Mouse (Mus musculus) heart, embryonic 12.5 days (tissue): ENCODE data around the gene Gm11487. TPM values are rescaled to one million over a fixed set of nuclear protein-coding genes. Genes with fewer than 3 reads are reported as not detected.
"Not testable (repeated sequence)": the region's sequence is repeated elsewhere in the genome, so short reads cannot be mapped to it uniquely, and the experiment has no call there.

Experiments used
- ATAC-seq: fragments of 200-750 bp; cut with Nextera tagmentation; 2 replicates; pipeline ENCODE4 v1.8.0; 2017; ENCODE audit warnings: moderate TSS enrichment, moderate library complexity; ENCODE audit not compliant: insufficient number of reproducible peaks, low FRiP score
- H3K27ac ChIP-seq: fragments of 300-500 bp; sonication (generic); 2 replicates; pipeline ENCODE4 v1.5.1; 2016; ENCODE audit warnings: mild to moderate bottlenecking, moderate library complexity; ENCODE audit not compliant: poor library complexity, severe bottlenecking
- H3K27me3 ChIP-seq: fragments of 300-500 bp; sonication (generic); replicated peaks from 2 replicates; pipeline ENCODE4 v1.6.1; 2016; ENCODE audit warnings: mild to moderate bottlenecking, moderate library complexity
- H3K36me3 ChIP-seq: fragments of 300-500 bp; sonication (generic); 2 replicates; pipeline ENCODE4 v1.6.1; 2016; ENCODE audit warnings: mild to moderate bottlenecking, moderate library complexity
- H3K4me1 ChIP-seq: fragments of 300-500 bp; sonication (generic); replicated peaks from 2 replicates; pipeline ENCODE4 v1.6.1; 2016; ENCODE audit warnings: mild to moderate bottlenecking
- H3K4me2 ChIP-seq: fragments of 300-500 bp; sonication (generic); 2 replicates; pipeline ENCODE4 v1.6.1; 2016; ENCODE audit warnings: mild to moderate bottlenecking, moderate library complexity
- H3K4me3 ChIP-seq: fragments of 300-500 bp; sonication (generic); 2 replicates; pipeline ENCODE4 v1.5.1; 2016; ENCODE audit warnings: mild to moderate bottlenecking
- H3K9ac ChIP-seq: fragments of 300-500 bp; sonication (generic); 2 replicates; pipeline ENCODE4 v1.6.1; 2016; ENCODE audit warnings: mild to moderate bottlenecking, moderate library complexity
- H3K9me3 ChIP-seq: fragments of 300-500 bp; sonication (generic); replicated peaks from 2 replicates; pipeline ENCODE4 v1.6.1; 2016; ENCODE audit warnings: mild to moderate bottlenecking, moderate library complexity
- WGBS: fragments of 180-500 bp; shearing (Covaris S2); methylation state at CpG from one replicate; pipeline ENCODE4 v1.1.7; 2016; 5-methylcytosine and 5-hydroxymethylcytosine counted together
- polyA plus RNA-seq: library from polyadenylated mRNA; unstranded; fragments of >200 nt; fragmentation: Nextera tagmentation; extraction: Ambion mirVana; gene quantifications from 2 replicates; pipeline ENCODE4 v1.2.1, GENCODE M21; 2016

Gm11487 gene
- polyA plus RNA-seq: not detected in 2 replicates

DNA sequence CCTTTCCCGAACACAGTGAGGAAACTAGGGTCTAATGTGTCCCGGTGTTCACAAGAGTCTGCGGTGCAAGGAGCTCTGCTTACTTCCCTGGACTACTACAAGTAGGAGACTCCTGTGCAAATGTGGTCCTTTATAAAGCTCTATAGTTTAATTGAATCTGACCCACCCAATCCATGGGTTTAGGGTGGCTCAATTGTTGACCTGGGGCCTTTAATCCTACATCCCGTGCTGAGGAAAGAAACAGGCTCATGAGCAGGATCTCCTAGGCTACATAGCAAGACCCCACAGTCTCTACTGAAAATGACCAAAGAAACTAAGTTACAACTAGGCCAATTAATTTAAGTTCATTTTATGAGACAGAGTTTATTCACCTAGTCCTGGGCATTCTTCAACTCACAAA is at the start of gene Gm11487:
Gene Gm11487 (minus strand): TSS at position 101 of the 400 bp plus-strand sequence.
- H3K4me3 ChIP-seq, H3K27ac ChIP-seq, H3K4me2 ChIP-seq, H3K27me3 ChIP-seq, H3K4me1 ChIP-seq, H3K9me3 ChIP-seq, ATAC-seq, H3K9ac ChIP-seq, H3K36me3 ChIP-seq: not testable (repeated sequence)
- 82% methylated on average over 4 of the region's 4 CpGs for WGBS

DNA sequence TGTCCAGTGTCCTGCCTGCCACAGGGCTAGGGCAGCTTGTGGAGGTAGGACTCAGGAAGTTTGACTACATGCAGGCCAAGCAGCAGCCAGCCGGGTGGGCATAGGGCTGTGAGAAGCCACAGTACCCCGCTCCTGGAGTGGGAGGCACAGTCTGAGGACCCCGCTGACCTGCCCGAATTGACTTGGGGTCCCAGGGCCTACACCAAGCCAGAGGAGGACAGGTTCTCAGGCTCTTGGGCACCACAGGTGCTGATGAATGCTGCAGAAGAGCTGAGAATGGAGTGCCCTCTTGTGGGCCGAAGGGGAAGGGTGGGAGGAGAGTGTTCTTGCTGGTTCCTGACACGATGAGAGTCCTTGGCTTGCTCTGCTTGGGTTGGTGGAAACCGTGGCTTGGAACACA is 39.8 kb upstream of the Gm11487 start:
- H3K27ac ChIP-seq: no peak overlapping the region
- H3K9ac ChIP-seq: no peak overlapping the region
- H3K36me3 ChIP-seq: no peaks in the 10 kb centered on the region
- 51% methylated on average over 7 of the region's 7 CpGs for WGBS
- H3K4me3 ChIP-seq: no peak overlapping the region
- H3K27me3 ChIP-seq: no peaks in the 10 kb centered on the region
- no peaks in the 10 kb centered on the region for H3K9me3 ChIP-seq
- no peak overlapping the region for H3K4me2 ChIP-seq
- ATAC-seq: no peak
- H3K4me1 ChIP-seq: no peaks in the 10 kb centered on the region

DNA sequence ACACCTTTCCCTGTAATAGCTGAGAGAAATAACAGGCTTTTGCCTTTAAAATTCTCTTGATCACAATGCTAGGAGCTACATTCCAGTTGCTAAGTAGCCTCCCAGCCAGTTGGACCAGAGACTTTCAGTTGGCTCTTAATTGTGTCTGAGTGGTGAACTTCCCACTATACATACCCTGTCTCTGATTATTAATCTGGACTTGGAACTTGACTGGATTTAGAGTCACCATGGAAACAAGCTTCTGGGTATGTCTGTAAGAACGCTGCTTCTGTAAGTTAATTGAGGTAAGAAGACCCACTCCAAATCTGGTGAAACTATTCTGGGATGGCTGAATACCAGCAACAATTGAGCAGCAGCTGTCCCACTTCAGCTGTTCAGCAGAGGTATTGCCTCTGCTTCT is 37.7 kb upstream of the Gm11487 start:
- Histone ChIP-seq H3K36me3 (no peaks in the 10 kb centered on the region), H3K9me3 (no peaks in the 10 kb centered on the region), H3K27ac (no peak overlapping the region), H3K4me1 (no peaks in the 10 kb centered on the region), H3K4me2 (no peak overlapping the region), H3K9ac (no peak overlapping the region), H3K4me3 (no peak overlapping the region), H3K27me3 (no peaks in the 10 kb centered on the region)
- WGBS: 68% methylated on average over 1 of the region's 1 CpGs
- no peak for ATAC-seq

DNA sequence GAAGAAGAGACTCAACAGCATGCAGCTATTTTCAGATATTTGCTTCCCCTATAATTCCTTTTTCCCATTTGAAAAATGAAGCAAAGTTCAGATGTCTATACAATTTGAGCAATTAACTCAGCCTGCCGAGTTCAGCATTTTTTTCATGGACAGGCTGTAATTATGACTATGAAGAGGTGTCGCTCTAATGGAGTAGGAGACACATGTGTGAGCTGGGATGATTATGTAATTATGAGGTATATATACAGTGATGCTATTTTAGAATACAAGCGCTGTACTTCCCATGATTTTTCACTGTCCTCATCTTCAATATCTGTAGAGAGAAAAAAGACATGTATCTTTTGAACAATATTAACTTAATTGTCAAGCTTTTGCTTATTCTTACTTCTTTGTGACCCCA is 21.0 kb upstream of the Gm11487 start:
- ATAC-seq: no peak

DNA sequence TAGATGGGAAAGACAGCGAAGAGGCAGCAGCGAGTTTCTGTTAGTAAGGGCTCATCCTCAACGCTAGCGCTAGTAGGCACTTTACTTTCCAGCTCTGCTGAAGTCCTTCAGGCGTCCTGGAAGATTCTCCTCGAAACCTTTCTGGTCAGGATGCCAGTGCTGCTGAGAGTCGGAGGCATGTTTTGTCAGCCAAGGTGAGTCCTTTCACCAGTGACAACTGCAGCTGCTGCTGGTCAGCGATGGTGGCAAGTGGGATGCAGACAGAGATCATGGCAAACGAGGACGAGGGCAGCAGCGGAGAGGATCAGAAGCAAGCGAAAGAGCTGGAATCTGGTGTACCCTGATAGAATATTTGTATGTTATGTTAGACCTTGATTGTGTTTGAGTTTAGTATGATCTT is 18.2 kb upstream of the Gm11487 start:
- ATAC-seq: no peak
- Histone ChIP-seq H3K27ac (no peak overlapping the region), H3K9me3 (no peaks in the 10 kb centered on the region), H3K27me3 (no peaks in the 10 kb centered on the region), H3K9ac (no peak overlapping the region), H3K4me2 (no peak overlapping the region), H3K36me3 (no peaks in the 10 kb centered on the region), H3K4me3 (no peak overlapping the region), H3K4me1 (no peaks in the 10 kb centered on the region)
- 88% methylated on average over 12 of the region's 12 CpGs for WGBS

More for the DNA sequence above, 21.0 kb upstream of the Gm11487 start:
- no peak overlapping the region for H3K4me2 ChIP-seq
- H3K4me3 ChIP-seq: no peak overlapping the region
- no peak overlapping the region for H3K9ac ChIP-seq
- no peaks in the 10 kb centered on the region for H3K27me3 ChIP-seq
- no peaks in the 10 kb centered on the region for H3K4me1 ChIP-seq
- no peaks in the 10 kb centered on the region for H3K9me3 ChIP-seq
- no peaks in the 10 kb centered on the region for H3K36me3 ChIP-seq
- no peak overlapping the region for H3K27ac ChIP-seq
- WGBS: 70% methylated on average over 3 of the region's 3 CpGs

DNA sequence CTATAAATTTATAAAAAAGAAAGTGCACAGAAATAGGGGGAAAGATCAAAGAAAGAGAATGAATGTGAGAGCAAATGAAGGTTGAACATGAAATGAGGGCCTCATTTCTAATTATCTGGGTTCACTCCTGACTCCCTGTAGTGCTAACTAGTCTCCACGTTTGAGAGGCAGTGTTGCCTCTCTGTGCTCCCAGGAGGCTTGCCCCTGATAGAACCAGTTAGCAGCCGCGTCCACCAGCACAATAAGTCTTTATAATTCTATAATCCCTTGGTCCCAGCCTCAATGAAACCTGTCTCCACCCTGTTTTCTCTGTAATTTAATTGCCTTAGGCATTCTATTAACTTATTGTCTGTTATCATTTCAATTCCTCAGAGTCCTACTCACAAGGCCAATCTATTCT is 38.3 kb downstream of the Gm11487 start:
- Histone ChIP-seq H3K9ac (no peak overlapping the region), H3K27ac (no peak overlapping the region), H3K4me1 (no peaks in the 10 kb centered on the region), H3K4me2 (no peak overlapping the region), H3K36me3 (no peaks in the 10 kb centered on the region), H3K9me3 (no peaks in the 10 kb centered on the region), H3K4me3 (no peak overlapping the region), H3K27me3 (no peaks in the 10 kb centered on the region)
- 46% methylated on average over 3 of the region's 3 CpGs for WGBS
- no peak for ATAC-seq

Other genes with a start within 250 kb of the Gm11487 start
- not detected in 2 replicates for gene Gm11238, start 202.8 kb upstream of the Gm11487 start, polyA plus RNA-seq
- not detected in 2 replicates for gene Gm11237, start 217.9 kb upstream of the Gm11487 start, polyA plus RNA-seq
- gene Gm11236, start 233.0 kb upstream of the Gm11487 start, polyA plus RNA-seq: not detected in 2 replicates